8 mouse cellular contexts compared by ENCODE assay signal in the genomic region with DNA sequence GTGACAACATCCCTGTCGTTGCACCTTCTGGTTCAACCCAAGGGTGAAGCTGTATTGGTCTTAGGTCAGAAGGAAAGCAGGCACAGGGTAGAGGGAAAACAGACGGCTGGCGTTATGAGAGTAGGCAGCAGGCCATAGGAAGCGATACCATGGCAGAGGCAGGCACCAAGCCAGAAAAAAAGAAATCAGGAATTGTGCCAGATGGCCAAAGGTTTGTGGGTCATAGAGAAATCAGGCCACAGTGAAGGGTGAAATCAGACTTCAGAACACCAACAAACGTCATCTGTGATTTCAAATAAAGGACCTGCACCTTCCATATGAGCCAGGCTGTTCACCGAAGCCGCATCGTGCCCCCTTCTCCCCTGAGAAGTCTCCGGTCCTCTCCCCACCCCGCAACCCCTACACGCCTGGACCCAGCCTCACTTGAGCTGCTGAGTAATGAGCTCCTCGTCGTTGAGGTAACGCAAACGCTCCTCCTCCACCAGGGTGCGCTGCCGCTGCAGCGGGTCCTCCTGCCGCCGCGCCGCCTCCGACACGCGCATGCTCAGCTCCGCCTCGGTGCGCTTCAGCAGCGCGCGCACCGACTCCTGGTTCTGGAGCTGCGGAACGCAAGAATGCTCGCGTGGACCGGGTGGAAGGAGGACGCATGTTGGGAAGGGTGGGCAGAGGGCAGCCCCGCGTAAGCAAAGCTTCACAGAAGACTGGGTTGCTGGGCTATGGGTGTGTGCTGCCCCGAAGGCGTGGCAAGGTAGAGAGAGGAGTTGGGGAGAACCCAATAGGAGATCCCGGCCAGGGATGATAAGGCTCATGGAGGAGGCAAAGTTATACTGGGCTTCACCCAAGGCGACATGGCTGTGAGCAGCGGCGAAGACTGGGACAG. TPM values are rescaled to one million over a fixed set of nuclear protein-coding genes. Genes with fewer than 3 reads are reported as not detected.
A peak's percentile ranks its signal among the peaks of the same experiment; 100 is the strongest.
DNase-seq lines count a peak whose midpoint lies in the region; ATAC-seq and TF ChIP-seq lines count a peak whose summit lies in the region.

No protein-coding gene starts in this region.

- 5% methylated on average over 46 of the region's 46 CpGs for WGBS in lung, embryonic 15.5 days
- 9% methylated on average over 46 of the region's 46 CpGs for WGBS in thymus, adult 2 months

- no peak overlapping the region for H3K27ac ChIP-seq in lung, embryonic 15.5 days
- no peak overlapping the region for H3K27ac ChIP-seq in thymus, adult 2 months (ENCODE audit: control insufficient read depth, insufficient read depth, low read length)

- peaks cover 33% of the 10 kb centered on the region for H3K4me1 ChIP-seq in lung, embryonic 15.5 days
- peaks cover 23% of the 10 kb centered on the region for H3K4me1 ChIP-seq in thymus, adult 2 months (replicated peaks; ENCODE audit: control insufficient read depth, insufficient read depth, low read length)

- no peak for TF ChIP-seq POLR2A in thymus, adult 2 months (IDR thresholded peaks at IDR 0.05; ENCODE audit: control insufficient read depth, extremely low read depth, insufficient read depth, low read length, poor library complexity)

- H3K9ac ChIP-seq in lung, embryonic 15.5 days = peak overlapping the region; percentile 33

- H3K27me3 ChIP-seq in lung, embryonic 15.5 days = peaks cover 59% of the 10 kb centered on the region
- peaks cover 20% of the 10 kb centered on the region for H3K27me3 ChIP-seq in thymus, adult 2 months (ENCODE audit: control insufficient read depth, insufficient read depth, low read length)

- peak; percentile 95 for DNase-seq in MN1 (ENCODE audit: low spot score)
- DNase-seq in cerebellum, adult 8-10 months = peak; percentile 93
- peak; percentile 84 for DNase-seq in forelimb bud, embryonic 11.5 days (ENCODE audit: low read depth, low spot score)
- DNase-seq in layer of hippocampus, adult 9-10 months (ENCODE audit: low spot score) = peak; percentile 49
- DNase-seq in ovary, adult 18-20 months (ENCODE audit: low spot score) = peak; percentile 81
- peak; percentile 91 for DNase-seq in thymus, adult 2 months

- ATAC-seq in hematopoietic stem cell, adult 5-6 weeks (replicated peaks in 1 of 2; ENCODE audit: insufficient read depth in 1 of 2, low FRiP score in 2 of 2, low TSS enrichment in 1 of 2, low read depth in 1 of 2, poor library complexity in 2 of 2, severe bottlenecking in 2 of 2) = peak; percentile 62 to 75
- ATAC-seq in lung, embryonic 15.5 days (ENCODE audit: borderline replicate concordance, extremely low read depth, low FRiP score, low TSS enrichment) = peak; percentile 31

- H3K4me2 ChIP-seq in lung, embryonic 15.5 days = peak overlapping the region; percentile 86

- TF ChIP-seq CTCF in thymus, adult 2 months (IDR thresholded peaks at IDR 0.05; ENCODE audit: borderline replicate concordance, control insufficient read depth, extremely low read depth, insufficient read depth, low read length, poor library complexity) = peak; percentile 99

- H3K4me3 ChIP-seq in lung, embryonic 15.5 days = peak overlapping the region; percentile 42
- peak overlapping the region; percentile 56 for H3K4me3 ChIP-seq in thymus, adult 2 months (ENCODE audit: control insufficient read depth, insufficient read depth, low read length)

- no peaks in the 10 kb centered on the region for H3K36me3 ChIP-seq in lung, embryonic 15.5 days
- H3K36me3 ChIP-seq in thymus, adult 2 months (ENCODE audit: control insufficient read depth, insufficient read depth, low read length) = no peaks in the 10 kb centered on the region

- H3K9me3 ChIP-seq in lung, embryonic 15.5 days = no peaks in the 10 kb centered on the region

RNA-seq across cellular contexts. Expression of a gene that starts 31.5 kb away (rescaled TPM):
- not detected in 2 replicates for total RNA-seq in hematopoietic stem cell, adult 5-6 weeks (2017)
- 0.70 and 0.87 TPM in 2 replicates for polyA plus RNA-seq in lung, embryonic 15.5 days (2015; fragmentation: Nextera tagmentation; extraction: Ambion mirVana)
- polyA plus RNA-seq in thymus, adult 2 months (2012; rRNA removed) = not detected in 2 replicates

RNA-seq across cellular contexts. Expression of a gene that starts 44.4 kb away (rescaled TPM):
- total RNA-seq in hematopoietic stem cell, adult 5-6 weeks (2017) = not detected in 2 replicates
- polyA plus RNA-seq in lung, embryonic 15.5 days (2015; fragmentation: Nextera tagmentation; extraction: Ambion mirVana) = 0.53 and 0.87 TPM in 2 replicates
- 0.32 and 0.55 TPM in 2 replicates for polyA plus RNA-seq in thymus, adult 2 months (2012; rRNA removed)
